Mouse (Mus musculus): ENCODE data around the gene Sox5. TPM values are rescaled to one million over a fixed set of nuclear protein-coding genes. Genes with fewer than 3 reads are reported as not detected.

Gene Sox5
- polyA plus RNA-seq, 1 experiment, result 0.81 TPM

DNA sequence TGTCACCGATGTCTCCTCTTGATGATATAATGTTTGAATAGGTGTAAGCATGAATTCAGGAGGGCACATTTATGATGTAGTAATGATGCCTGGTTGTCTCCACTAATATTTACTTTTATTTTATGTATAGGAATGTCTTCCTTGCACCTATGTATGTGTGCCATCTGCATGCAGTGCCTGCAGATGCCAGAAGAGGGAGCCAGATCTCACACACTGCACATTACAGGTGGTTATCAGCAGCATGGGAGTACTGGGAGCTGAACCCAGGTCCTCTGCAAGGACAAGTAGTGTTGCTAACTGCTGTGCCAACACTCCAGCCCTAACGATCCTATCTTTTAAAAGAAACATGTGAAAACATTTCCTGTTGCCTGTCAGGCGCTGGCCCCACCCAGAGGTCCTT lies 442.2 kb downstream of the Sox5 start:
- TF ChIP-seq CTCF (IDR thresholded peaks at IDR 0.05; ENCODE audit: borderline replicate concordance, control insufficient read depth, extremely low read depth, insufficient read depth, low read length, poor library complexity) (no peak), POLR2A (IDR thresholded peaks at IDR 0.05; ENCODE audit: control insufficient read depth, extremely low read depth, insufficient read depth, low read length, poor library complexity) (no peak)
- no peak for DNase-seq
- no peak overlapping the region for H3K4me3 ChIP-seq (ENCODE audit: control insufficient read depth, insufficient read depth, low read length)
- no peaks in the 10 kb centered on the region for H3K4me1 ChIP-seq (replicated peaks; ENCODE audit: control insufficient read depth, insufficient read depth, low read length)
- H3K36me3 ChIP-seq (ENCODE audit: control insufficient read depth, insufficient read depth, low read length), result no peaks in the 10 kb centered on the region
- H3K27ac ChIP-seq (ENCODE audit: control insufficient read depth, insufficient read depth, low read length), result no peak overlapping the region
- 98% methylated on average over 3 of the region's 3 CpGs for WGBS
- H3K27me3 ChIP-seq (ENCODE audit: control insufficient read depth, insufficient read depth, low read length), result no peaks in the 10 kb centered on the region

DNA sequence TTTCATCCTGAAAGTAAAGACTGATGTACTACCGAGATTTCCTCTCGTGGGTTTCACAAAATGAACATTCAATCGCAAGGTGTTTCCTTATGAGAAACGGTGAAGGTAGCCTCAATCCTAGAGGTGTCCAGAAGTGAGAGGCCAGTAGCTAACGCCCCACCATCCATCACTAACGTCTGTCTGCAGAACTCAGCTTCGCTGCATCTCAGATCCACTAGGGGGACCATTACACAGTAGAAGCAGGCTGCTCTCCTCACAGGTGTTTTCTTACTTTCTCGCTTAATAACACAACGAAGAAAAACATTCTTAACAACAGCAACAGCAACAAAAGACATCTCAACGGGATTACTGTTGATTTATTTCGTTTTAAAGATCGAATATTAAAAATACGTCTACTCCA lies 442.8 kb downstream of the Sox5 start:
- no peaks in the 10 kb centered on the region for H3K36me3 ChIP-seq (ENCODE audit: control insufficient read depth, insufficient read depth, low read length)
- H3K27me3 ChIP-seq (ENCODE audit: control insufficient read depth, insufficient read depth, low read length), result no peaks in the 10 kb centered on the region
- DNase-seq, result no peak
- TF ChIP-seq POLR2A (IDR thresholded peaks at IDR 0.05; ENCODE audit: control insufficient read depth, extremely low read depth, insufficient read depth, low read length, poor library complexity), result no peak
- no peak for TF ChIP-seq CTCF (IDR thresholded peaks at IDR 0.05; ENCODE audit: borderline replicate concordance, control insufficient read depth, extremely low read depth, insufficient read depth, low read length, poor library complexity)
- H3K4me1 ChIP-seq (replicated peaks; ENCODE audit: control insufficient read depth, insufficient read depth, low read length), result no peaks in the 10 kb centered on the region
- no peak overlapping the region for H3K4me3 ChIP-seq (ENCODE audit: control insufficient read depth, insufficient read depth, low read length)
- no peak overlapping the region for H3K27ac ChIP-seq (ENCODE audit: control insufficient read depth, insufficient read depth, low read length)
- 59% methylated on average over 13 of the region's 13 CpGs for WGBS

DNA sequence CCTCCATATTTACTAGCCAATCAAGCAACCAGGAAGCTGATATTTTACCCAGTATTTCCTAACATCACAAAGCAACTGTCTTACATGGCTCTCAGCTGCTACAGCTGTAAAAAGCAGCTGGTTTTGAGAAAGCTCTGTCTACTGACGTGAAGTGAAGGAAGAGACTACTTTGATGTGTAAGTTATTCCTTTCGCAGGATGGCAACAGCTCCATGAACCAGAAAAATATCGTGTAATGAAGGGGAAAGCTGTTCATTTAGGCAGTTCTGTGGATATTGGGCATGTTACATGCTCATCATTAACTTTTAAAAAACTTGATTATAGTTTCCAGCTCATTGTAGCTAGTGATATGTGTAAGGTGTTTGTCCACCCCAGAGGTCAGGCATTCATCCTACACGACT lies 443.6 kb downstream of the Sox5 start:
- Histone ChIP-seq H3K27me3 (ENCODE audit: control insufficient read depth, insufficient read depth, low read length) (no peaks in the 10 kb centered on the region), H3K4me3 (ENCODE audit: control insufficient read depth, insufficient read depth, low read length) (no peak overlapping the region), H3K4me1 (replicated peaks; ENCODE audit: control insufficient read depth, insufficient read depth, low read length) (no peaks in the 10 kb centered on the region), H3K27ac (ENCODE audit: control insufficient read depth, insufficient read depth, low read length) (no peak overlapping the region), H3K36me3 (ENCODE audit: control insufficient read depth, insufficient read depth, low read length) (no peaks in the 10 kb centered on the region)
- TF ChIP-seq POLR2A (IDR thresholded peaks at IDR 0.05; ENCODE audit: control insufficient read depth, extremely low read depth, insufficient read depth, low read length, poor library complexity), result no peak
- no peak for TF ChIP-seq CTCF (IDR thresholded peaks at IDR 0.05; ENCODE audit: borderline replicate concordance, control insufficient read depth, extremely low read depth, insufficient read depth, low read length, poor library complexity)
- no peak for DNase-seq
- WGBS, result 89% methylated on average over 4 of the region's 4 CpGs

DNA sequence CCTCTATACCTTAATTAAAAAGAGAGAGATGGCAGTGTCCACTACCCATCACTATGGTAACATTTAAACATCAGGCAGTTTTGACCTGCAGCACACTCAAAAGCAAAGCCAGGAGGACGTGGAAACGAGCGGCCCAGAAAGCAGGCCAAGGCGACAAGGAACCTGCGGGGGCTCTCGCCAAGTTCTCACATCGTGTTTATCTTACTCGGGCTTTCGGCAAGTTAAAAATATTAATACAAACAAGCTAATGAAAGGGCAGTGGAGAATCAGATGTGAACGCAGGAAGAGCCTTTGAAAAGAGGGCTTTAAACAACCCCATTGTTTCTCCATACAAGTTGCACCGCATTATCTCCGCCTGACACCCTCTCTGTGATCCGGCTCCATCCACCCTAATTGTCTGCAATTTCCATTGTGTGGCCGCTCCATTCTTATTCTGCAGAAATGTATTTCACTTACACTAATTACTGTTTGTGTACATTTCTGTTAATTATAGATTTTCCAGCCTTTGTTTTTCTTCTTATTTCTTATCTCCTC lies 444.3 kb downstream of the Sox5 start:
- WGBS, result 89% methylated on average over 14 of the region's 14 CpGs
- Histone ChIP-seq H3K27ac (ENCODE audit: control insufficient read depth, insufficient read depth, low read length) (no peak overlapping the region), H3K4me3 (ENCODE audit: control insufficient read depth, insufficient read depth, low read length) (no peak overlapping the region), H3K4me1 (replicated peaks; ENCODE audit: control insufficient read depth, insufficient read depth, low read length) (no peaks in the 10 kb centered on the region), H3K36me3 (ENCODE audit: control insufficient read depth, insufficient read depth, low read length) (no peaks in the 10 kb centered on the region), H3K27me3 (ENCODE audit: control insufficient read depth, insufficient read depth, low read length) (no peaks in the 10 kb centered on the region)
- no peak for TF ChIP-seq CTCF (IDR thresholded peaks at IDR 0.05; ENCODE audit: borderline replicate concordance, control insufficient read depth, extremely low read depth, insufficient read depth, low read length, poor library complexity)
- no peak for TF ChIP-seq POLR2A (IDR thresholded peaks at IDR 0.05; ENCODE audit: control insufficient read depth, extremely low read depth, insufficient read depth, low read length, poor library complexity)
- no peak for DNase-seq

DNA sequence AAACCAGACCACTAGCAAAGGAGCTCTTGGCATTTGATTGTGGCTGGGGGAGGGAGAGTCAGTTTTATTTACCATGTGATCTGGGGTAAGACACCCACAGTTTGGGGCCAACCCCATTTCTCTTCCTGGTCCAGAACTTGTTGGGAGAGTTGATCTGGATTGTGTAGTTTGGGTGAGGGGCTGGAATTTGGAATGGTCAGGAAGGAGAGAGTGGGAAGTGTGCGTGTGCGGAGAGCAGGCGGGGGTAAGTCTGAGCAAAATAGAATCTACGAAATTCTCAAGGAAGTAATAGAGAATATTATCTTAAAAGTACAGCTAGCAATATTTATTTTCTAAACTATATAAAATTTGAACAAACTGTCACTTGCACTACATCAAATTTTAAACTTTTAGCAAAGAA lies 445.0 kb downstream of the Sox5 start:
- Histone ChIP-seq H3K27ac (ENCODE audit: control insufficient read depth, insufficient read depth, low read length) (no peak overlapping the region), H3K27me3 (ENCODE audit: control insufficient read depth, insufficient read depth, low read length) (no peaks in the 10 kb centered on the region), H3K4me3 (ENCODE audit: control insufficient read depth, insufficient read depth, low read length) (no peak overlapping the region), H3K36me3 (ENCODE audit: control insufficient read depth, insufficient read depth, low read length) (no peaks in the 10 kb centered on the region), H3K4me1 (replicated peaks; ENCODE audit: control insufficient read depth, insufficient read depth, low read length) (no peaks in the 10 kb centered on the region)
- TF ChIP-seq POLR2A (IDR thresholded peaks at IDR 0.05; ENCODE audit: control insufficient read depth, extremely low read depth, insufficient read depth, low read length, poor library complexity) (no peak), CTCF (IDR thresholded peaks at IDR 0.05; ENCODE audit: borderline replicate concordance, control insufficient read depth, extremely low read depth, insufficient read depth, low read length, poor library complexity) (no peak)
- DNase-seq, result no peak
- 95% methylated on average over 4 of the region's 4 CpGs for WGBS

DNA sequence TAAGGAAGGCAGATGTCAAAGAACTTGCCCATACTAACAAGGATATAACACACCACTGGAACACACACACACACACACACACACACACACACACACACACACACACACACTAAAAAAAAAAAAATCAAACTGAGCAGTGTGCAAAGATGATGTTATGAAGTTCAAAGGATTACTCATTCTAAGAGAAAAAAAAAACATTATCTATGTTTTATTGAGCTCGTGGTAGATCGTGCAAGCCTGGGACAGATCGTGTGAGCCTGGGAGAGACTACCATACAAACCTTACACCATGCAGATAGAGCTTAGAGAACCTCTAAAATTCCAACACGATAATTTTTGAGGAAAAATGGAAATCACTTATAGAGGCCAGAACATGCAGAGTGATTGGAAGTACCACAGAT lies 448.6 kb downstream of the Sox5 start:
- no peaks in the 10 kb centered on the region for H3K36me3 ChIP-seq (ENCODE audit: control insufficient read depth, insufficient read depth, low read length)
- 91% methylated on average over 4 of the region's 4 CpGs for WGBS
- no peak overlapping the region for H3K4me3 ChIP-seq (ENCODE audit: control insufficient read depth, insufficient read depth, low read length)
- TF ChIP-seq CTCF (IDR thresholded peaks at IDR 0.05; ENCODE audit: borderline replicate concordance, control insufficient read depth, extremely low read depth, insufficient read depth, low read length, poor library complexity) (no peak), POLR2A (IDR thresholded peaks at IDR 0.05; ENCODE audit: control insufficient read depth, extremely low read depth, insufficient read depth, low read length, poor library complexity) (no peak)
- H3K4me1 ChIP-seq (replicated peaks; ENCODE audit: control insufficient read depth, insufficient read depth, low read length), result no peaks in the 10 kb centered on the region
- H3K27ac ChIP-seq (ENCODE audit: control insufficient read depth, insufficient read depth, low read length), result no peak overlapping the region
- no peak for DNase-seq
- no peaks in the 10 kb centered on the region for H3K27me3 ChIP-seq (ENCODE audit: control insufficient read depth, insufficient read depth, low read length)

DNA sequence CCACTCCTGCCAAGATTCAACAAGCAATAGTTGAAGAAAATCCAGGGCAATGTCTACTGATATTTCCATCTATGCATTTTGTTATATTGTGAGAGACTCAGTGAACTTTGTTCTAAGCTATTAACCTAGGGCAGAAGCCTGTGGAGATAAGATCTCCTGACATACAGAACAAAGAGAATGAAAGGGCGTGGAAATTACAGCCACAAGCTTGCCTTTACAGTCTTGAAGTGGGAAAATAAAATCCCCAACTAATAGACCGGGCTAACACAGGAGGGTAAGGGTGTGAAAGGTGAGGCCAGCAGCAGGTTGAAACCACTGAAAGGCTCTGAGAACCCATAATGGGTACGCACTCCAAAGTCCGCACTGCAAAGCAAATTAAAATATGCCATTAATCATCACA lies 449.8 kb downstream of the Sox5 start:
- H3K4me1 ChIP-seq (replicated peaks; ENCODE audit: control insufficient read depth, insufficient read depth, low read length), result no peaks in the 10 kb centered on the region
- H3K4me3 ChIP-seq (ENCODE audit: control insufficient read depth, insufficient read depth, low read length), result no peak overlapping the region
- no peaks in the 10 kb centered on the region for H3K36me3 ChIP-seq (ENCODE audit: control insufficient read depth, insufficient read depth, low read length)
- DNase-seq, result no peak
- H3K27me3 ChIP-seq (ENCODE audit: control insufficient read depth, insufficient read depth, low read length), result no peaks in the 10 kb centered on the region
- no peak overlapping the region for H3K27ac ChIP-seq (ENCODE audit: control insufficient read depth, insufficient read depth, low read length)
- WGBS, result 51% methylated on average over 4 of the region's 4 CpGs
- TF ChIP-seq POLR2A (IDR thresholded peaks at IDR 0.05; ENCODE audit: control insufficient read depth, extremely low read depth, insufficient read depth, low read length, poor library complexity) (no peak), CTCF (IDR thresholded peaks at IDR 0.05; ENCODE audit: borderline replicate concordance, control insufficient read depth, extremely low read depth, insufficient read depth, low read length, poor library complexity) (no peak)
